Mouse (Mus musculus) embryo, embryonic 10 days (tissue): ENCODE data around the gene Nap1l2.
A peak's percentile ranks its signal among the peaks of the same experiment; 100 is the strongest.
"Not testable (repeated sequence)": the region's sequence is repeated elsewhere in the genome, so short reads cannot be mapped to it uniquely, and the experiment has no call there.

Experiments
- DNase-seq: peaks from one replicate; pipeline ENCODE4 v3.0.0-alpha.2; 2015; ENCODE audit warnings: low spot score

Nap1l2 gene

DNA sequence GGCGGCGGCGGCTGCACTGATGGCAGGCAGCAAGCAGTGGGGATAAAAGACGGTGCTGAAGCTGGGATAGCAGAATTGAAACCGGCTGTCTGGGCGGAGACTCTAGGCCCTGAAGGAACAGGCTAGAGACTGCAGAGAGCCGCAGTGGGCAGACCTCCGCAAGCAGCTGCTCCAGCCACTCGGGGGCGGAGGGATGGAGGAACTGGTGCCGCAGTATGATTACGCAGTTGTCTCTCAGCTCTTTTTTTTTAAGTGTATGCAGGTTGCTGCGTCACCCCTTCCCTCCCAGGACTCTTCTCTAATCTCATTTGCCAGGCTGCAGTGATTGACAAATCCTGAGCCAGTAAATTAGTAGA is at the start of gene Nap1l2:
Gene Nap1l2, minus strand, starts transcription at position 210 of the 356 bp plus-strand sequence.
- peak; percentile 55 for DNase-seq

DNA sequence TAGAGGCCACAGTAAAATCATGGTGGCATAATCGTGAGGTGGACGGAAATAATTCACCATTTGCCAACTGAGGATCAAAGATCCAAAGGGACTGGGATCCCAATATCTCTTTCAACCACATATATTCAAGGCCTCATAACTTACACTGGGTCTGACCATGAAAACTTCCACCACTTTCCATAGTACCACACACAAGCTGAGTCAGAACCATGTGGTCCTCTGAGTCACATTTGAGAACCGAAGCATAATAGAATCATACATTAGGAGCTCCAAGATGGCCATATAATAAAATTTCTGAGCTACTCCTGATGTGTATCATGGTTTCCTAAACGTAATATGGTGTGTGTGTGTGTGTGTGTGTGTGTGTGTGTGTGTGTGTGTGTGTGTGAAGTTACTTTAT is 28.8 kb upstream of the Nap1l2 start:
- no peak for DNase-seq

- no peak for DNase-seq
Measured at GRCm38 (mm10) chrX:103186829-103187228, 389 bp upstream of the Nap1l2 start.

GRCm38 (mm10) chrX:103185781-103186430 is 534 bp downstream of the Nap1l2 start:
- DNase-seq: no peak

DNA sequence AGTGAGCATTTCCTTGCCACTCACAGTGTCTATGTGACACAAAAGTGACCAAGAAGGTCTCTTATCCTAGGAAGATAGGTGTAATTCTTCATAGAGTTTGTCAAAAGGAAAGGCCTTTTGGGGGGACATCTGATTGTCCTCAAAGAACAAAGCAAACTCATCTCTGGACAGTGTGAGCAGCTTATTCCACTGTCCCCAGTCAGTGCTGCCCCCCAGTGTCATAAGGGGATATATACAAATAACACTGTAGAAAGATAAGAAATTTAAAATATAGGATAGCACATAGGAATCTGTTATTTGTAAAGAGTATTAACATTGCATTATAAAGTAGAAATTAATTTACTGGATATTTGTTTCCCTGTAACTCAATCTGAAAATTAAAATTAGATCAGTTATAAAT is 2.9 kb downstream of the Nap1l2 start:
- DNase-seq: peak; percentile 48

- no peak for DNase-seq
Measured at GRCm38 (mm10) chrX:103179771-103180558, 6.5 kb downstream of the Nap1l2 start.

DNA sequence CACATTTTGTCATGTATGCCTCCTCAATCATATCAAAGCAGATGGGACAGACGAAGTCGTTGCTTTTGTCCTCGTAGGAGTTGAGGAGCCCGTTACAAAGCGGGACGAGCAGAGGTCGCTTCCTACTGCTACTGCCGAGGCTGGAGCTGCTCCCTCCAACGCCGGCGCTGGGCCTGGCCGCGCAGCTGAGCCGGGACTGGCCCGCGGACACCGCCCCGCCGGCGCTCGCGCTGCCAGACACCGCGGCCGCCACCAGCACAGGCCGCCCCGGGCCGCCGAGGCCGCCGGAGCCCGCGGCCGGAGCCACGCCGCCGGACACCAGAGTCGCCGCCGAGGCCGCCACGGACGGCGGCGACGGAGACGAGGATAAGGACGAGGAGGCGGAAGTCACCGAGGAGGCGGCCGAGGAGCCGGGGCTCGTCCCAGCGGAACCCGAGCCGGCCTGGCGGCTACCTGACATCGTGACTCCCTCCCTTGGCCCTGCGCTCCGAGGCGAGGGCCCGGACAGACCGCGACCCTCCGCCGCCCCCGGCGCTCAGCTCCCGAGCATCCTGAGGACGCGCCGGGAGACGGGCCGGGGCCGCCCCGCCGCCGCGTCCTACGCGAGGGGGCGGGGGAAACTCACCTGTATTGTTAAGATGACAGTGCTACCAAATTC is 21.4 kb downstream of the Nap1l2 start:
- DNase-seq: not testable (repeated sequence)

DNA sequence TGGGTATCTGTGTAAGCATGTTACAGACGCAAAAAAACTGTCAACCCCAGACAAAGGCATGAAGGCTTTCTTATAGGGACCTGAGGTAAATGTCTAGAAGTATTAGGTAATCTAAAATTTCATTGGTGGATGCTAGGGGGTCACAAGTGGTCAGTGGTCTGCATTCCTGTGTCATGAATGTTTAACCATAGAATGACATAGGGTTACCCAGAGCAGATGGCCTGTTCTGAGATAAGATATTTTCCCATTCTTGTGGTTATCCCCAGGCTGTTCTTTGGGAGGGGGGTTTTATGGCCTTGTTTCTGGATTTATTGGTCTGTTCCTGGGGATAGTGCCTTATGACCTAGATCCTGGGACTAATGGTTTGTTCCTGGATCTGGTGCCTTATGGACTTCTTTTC is 30.3 kb downstream of the Nap1l2 start:
- DNase-seq: no peak

DNA sequence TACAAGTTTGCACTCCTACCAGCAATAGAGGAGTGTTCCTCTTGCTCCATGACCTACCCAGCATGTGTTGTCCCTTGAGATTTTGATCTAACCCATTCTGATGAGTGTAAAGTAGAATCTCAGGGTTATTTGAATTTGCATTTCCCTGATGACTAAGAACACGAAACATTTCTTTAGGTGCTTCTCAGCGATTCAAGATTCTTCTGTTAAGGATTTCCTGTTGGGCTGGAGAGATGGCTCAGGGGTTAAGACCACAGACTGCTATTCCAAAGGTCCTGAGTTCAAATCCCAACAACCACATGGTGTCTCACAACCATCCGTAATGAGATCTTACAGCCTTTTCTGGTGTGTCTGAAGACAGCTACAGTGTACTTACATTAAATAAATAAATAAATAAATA is 47.9 kb downstream of the Nap1l2 start:
- DNase-seq: no peak
